Mouse (Mus musculus) erythroblast, embryonic 14.5 days (primary cell): ENCODE data around the gene Rhobtb1. TPM values are rescaled to one million over a fixed set of nuclear protein-coding genes. Genes with fewer than 3 reads are reported as not detected.

Source experiments
- H3K27me3 ChIP-seq: 2 replicates; pipeline ENCODE4 v1.6.1; 2012; ENCODE audit warnings: inconsistent platforms; ENCODE audit not compliant: control insufficient read depth
- H3K36me3 ChIP-seq: 2 replicates; pipeline ENCODE4 v1.6.1; 2012; ENCODE audit warnings: mild to moderate bottlenecking, inconsistent platforms; ENCODE audit not compliant: control insufficient read depth
- H3K4me1 ChIP-seq: 2 replicates; pipeline ENCODE4 v1.6.1; 2012; ENCODE audit warnings: inconsistent platforms; ENCODE audit not compliant: control insufficient read depth
- H3K4me3 ChIP-seq: replicated peaks from 2 replicates; pipeline ENCODE3; 2012; ENCODE audit warnings: moderate library complexity, mild to moderate bottlenecking, inconsistent platforms
- H3K9me3 ChIP-seq: 2 replicates; pipeline ENCODE4 v1.6.1; 2012; ENCODE audit warnings: low read length, inconsistent platforms, mixed read lengths; ENCODE audit not compliant: control insufficient read depth
- GATA1 ChIP-seq: IDR thresholded peaks from 2 replicates; pipeline ENCODE4 v1.6.1; 2012; ENCODE audit warnings: low read length, inconsistent platforms, mixed read lengths
- TAL1 ChIP-seq: IDR thresholded peaks from 3 replicates; pipeline ENCODE4 v1.6.1; 2012; ENCODE audit warnings: low read length, inconsistent platforms, mixed read lengths
- polyA plus RNA-seq: library from polyadenylated mRNA; stranded (reverse); fragments of >175 nt; gene quantifications from 2 replicates; pipeline ENCODE4 v1.2.3, GENCODE M21; 2012

Rhobtb1 gene
- polyA plus RNA-seq, 1 experiment: 0.03 TPM

- Histone ChIP-seq H3K4me1 (peaks cover 13% of the 10 kb centered on the region), H3K4me3 (no peak overlapping the region), H3K9me3 (no peaks in the 10 kb centered on the region), H3K27me3 (no peaks in the 10 kb centered on the region), H3K36me3 (peaks cover 19% of the 10 kb centered on the region)
- TF ChIP-seq GATA1 (no peak), TAL1 (no peak)
Measured at GRCm38 (mm10) chr10:69324816-69325215, 173.6 kb downstream of the Rhobtb1 start.

DNA sequence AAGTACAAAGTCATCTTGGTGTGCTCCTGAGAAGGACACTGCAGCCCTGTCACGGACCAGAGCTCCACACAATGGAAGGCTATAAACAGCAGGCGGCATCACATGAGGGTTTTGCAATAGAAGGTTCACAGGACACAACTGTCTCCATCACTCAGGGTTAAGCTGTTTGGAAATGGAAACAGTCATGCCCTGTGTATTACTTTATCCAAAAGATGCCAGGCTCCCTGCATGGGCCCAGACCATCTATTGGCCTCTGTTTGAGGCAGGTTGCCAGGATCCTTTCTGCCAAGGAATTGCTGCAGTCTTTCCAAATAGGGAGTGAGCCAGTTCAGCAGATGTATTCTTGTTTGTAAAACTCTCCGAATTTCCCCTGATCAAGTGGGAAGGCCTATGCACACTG lies 175.2 kb downstream of the Rhobtb1 start:
- peaks cover 22% of the 10 kb centered on the region for H3K36me3 ChIP-seq
- no peaks in the 10 kb centered on the region for H3K9me3 ChIP-seq
- no peak overlapping the region for H3K4me3 ChIP-seq
- H3K4me1 ChIP-seq: peaks cover 13% of the 10 kb centered on the region
- TF ChIP-seq GATA1 (no peak), TAL1 (no peak)
- no peaks in the 10 kb centered on the region for H3K27me3 ChIP-seq

DNA sequence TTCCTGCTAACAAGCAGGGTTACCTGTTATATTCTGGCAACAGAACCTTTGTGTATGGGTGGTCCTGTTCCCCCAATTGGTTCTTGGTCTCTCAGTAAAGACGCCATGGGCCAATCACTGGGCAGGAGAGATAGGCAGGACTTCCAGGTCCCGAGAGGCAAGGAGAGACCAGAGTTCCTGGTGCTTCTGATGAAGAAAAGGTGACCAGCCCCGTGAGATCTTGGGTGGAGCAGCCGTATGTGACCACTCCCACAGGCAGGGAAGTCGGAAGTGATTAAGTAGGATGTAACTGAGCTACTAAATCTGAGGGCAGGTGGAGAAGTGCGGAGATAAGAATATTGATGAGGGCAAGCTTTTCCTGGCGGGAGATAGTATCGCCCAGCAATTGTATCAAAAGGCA lies 176.1 kb downstream of the Rhobtb1 start:
- TF ChIP-seq GATA1 (no peak), TAL1 (no peak)
- no peak overlapping the region for H3K4me3 ChIP-seq
- peaks cover 13% of the 10 kb centered on the region for H3K4me1 ChIP-seq
- peaks cover 29% of the 10 kb centered on the region for H3K36me3 ChIP-seq
- no peaks in the 10 kb centered on the region for H3K9me3 ChIP-seq
- H3K27me3 ChIP-seq: no peaks in the 10 kb centered on the region

- peaks cover 37% of the 10 kb centered on the region for H3K36me3 ChIP-seq
- H3K4me3 ChIP-seq: no peak overlapping the region
- TF ChIP-seq GATA1 (no peak), TAL1 (no peak)
- no peaks in the 10 kb centered on the region for H3K27me3 ChIP-seq
- no peaks in the 10 kb centered on the region for H3K9me3 ChIP-seq
- peaks cover 13% of the 10 kb centered on the region for H3K4me1 ChIP-seq
Measured at GRCm38 (mm10) chr10:69328029-69328655, 176.9 kb downstream of the Rhobtb1 start.

DNA sequence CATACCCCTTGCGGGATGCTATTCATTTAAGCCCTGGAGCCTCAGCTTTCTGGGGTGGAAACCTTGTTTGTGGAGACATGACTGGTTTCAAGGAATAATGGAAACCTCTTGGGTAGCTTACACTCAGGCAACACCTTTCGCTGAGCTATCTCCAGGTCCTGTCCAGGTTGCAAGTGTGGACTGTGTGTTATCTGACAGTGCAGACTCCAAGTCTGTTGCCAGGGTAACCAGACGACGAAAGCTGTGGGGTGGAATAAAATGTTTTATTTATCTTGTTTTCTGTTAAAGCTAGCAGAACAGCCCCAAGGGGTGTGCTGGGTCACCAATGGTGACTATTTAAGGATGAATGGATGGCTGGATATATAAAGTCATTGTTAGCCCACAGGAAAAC lies 177.4 kb downstream of the Rhobtb1 start:
- Histone ChIP-seq H3K4me3 (no peak overlapping the region), H3K4me1 (peaks cover 13% of the 10 kb centered on the region), H3K36me3 (peaks cover 42% of the 10 kb centered on the region), H3K9me3 (no peaks in the 10 kb centered on the region), H3K27me3 (no peaks in the 10 kb centered on the region)
- TF ChIP-seq TAL1 (no peak), GATA1 (no peak)

- H3K4me3 ChIP-seq: no peak overlapping the region
- H3K9me3 ChIP-seq: no peaks in the 10 kb centered on the region
- H3K4me1 ChIP-seq: peaks cover 13% of the 10 kb centered on the region
- no peaks in the 10 kb centered on the region for H3K27me3 ChIP-seq
- peaks cover 67% of the 10 kb centered on the region for H3K36me3 ChIP-seq
- no peak for TF ChIP-seq GATA1
- no peak for TF ChIP-seq TAL1
Measured at GRCm38 (mm10) chr10:69331231-69331630, 180.0 kb downstream of the Rhobtb1 start.

DNA sequence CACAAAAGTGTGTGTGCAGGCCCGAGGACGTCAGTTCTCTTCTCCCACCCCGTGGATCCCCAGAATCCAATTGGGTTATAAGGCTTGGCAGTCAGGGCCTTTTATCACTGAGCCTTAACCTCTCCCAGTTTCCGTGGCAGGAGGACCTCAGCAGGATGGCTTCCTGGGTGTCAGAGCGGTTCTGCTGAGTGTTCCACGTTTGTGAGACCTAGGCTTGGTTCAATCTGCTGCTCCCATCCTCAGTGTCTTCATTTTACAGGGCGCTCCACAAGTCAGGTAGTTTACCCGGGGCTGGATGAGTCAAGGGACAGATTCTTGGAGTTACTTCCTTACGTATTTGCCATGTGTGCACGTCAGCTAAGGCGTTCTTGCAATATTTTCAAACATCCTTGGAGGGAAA lies 182.0 kb downstream of the Rhobtb1 start:
- no peak overlapping the region for H3K4me3 ChIP-seq
- peaks cover 12% of the 10 kb centered on the region for H3K4me1 ChIP-seq
- peaks cover 76% of the 10 kb centered on the region for H3K36me3 ChIP-seq
- H3K9me3 ChIP-seq: no peaks in the 10 kb centered on the region
- no peaks in the 10 kb centered on the region for H3K27me3 ChIP-seq
- TF ChIP-seq GATA1: no peak
- TF ChIP-seq TAL1: no peak

DNA sequence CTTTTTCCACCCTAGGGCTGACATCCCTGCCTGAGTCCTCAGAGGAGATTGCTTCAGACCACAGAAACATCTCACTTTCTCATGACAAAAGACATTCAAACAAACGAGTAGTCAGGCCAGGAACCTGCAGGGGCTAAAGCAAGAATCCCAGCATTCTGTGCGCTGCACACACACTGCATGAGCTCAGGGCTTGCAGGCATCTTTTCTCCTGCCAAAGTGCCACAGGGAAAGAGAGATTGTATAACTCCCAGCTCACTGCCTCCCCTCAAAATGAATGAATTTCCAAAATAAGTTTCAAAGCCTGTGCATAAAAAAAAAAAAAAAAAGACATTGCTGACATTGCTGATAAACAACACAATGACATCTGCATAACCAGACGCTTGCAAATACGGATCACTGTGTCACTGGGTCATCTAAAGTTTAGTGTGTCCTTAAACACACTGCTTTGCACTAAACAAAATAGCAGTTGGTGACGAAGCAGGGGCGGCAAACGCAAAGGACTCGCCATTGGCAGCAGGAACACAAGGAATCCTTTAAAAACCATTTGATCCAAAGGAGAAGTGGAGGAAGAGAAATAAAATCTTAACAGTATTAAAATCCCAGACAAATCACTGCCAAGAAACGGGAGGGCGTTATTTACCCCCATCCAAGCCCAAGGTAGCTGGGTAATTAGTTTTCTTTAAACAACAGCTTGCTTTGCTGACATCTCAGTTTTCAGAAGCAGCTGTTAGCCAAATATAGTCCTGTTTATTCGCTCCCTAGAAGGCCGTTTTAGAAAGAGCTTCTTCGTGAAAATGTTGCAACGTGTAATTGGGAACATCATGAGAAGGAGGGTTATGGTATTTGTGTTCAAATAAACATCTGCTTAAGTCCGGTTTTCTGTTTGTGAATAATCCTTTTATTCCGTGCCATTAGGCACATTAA lies 183.3 kb downstream of the Rhobtb1 start:
- Histone ChIP-seq H3K4me1 (no peaks in the 10 kb centered on the region), H3K36me3 (peaks cover 82% of the 10 kb centered on the region), H3K27me3 (no peaks in the 10 kb centered on the region), H3K9me3 (no peaks in the 10 kb centered on the region), H3K4me3 (no peak overlapping the region)
- TF ChIP-seq TAL1: no peak

GRCm38 (mm10) chr10:69335195-69335536 lies 183.9 kb downstream of the Rhobtb1 start:
- Histone ChIP-seq H3K9me3 (no peaks in the 10 kb centered on the region), H3K27me3 (no peaks in the 10 kb centered on the region), H3K36me3 (peaks cover 88% of the 10 kb centered on the region), H3K4me3 (no peak overlapping the region), H3K4me1 (no peaks in the 10 kb centered on the region)
- TF ChIP-seq TAL1: no peak

GRCm38 (mm10) chr10:69335611-69336010 lies 184.4 kb downstream of the Rhobtb1 start:
- H3K27me3 ChIP-seq: no peaks in the 10 kb centered on the region
- H3K4me1 ChIP-seq: no peaks in the 10 kb centered on the region
- no peak for TF ChIP-seq TAL1
- TF ChIP-seq GATA1: no peak
- no peak overlapping the region for H3K4me3 ChIP-seq
- peaks cover 93% of the 10 kb centered on the region for H3K36me3 ChIP-seq
- H3K9me3 ChIP-seq: no peaks in the 10 kb centered on the region
